Mouse (Mus musculus): Measurements from ENCODE around the gene Fli1.
A peak's percentile ranks its signal among the peaks of the same experiment; 100 is the strongest.

Fli1 gene

DNA sequence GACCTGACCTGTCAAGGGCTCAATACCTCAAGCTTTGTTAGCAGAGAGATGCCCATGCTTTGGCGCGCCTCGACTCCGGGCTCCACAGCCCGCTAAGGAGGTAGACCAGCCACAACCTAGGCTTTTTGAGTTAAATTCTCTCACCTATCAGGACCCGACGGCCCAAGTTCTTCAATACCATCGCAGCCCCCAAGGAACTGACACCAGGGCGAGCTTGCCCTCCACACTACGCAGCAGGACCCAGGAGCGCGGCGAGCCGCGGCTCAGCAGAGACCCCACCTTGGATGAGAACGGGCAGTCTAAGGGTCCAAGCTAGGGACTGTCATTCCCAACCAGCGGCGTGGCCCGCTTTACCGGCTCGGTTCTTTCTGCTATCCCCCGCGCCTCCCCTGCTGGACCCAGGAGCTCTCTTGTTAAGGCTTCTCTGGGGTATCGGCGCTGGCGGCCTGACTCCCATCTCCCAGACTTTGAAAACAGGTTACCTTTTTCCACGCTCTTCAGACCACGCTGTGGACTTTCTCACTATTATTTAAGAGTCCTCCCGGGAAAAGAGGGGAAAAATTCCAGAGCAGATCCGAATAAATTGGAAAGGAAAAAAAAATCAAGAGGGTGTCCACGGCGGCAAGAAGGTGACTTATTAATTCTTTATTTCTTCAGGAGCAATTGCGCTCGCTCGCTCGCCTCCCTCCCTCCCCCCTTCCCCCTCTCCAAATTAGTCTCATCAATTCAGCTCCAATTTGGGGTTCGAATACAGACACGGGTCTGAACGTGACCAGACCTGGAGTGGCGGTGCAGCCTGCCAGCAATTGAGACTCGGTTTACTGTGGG is at the start of gene Fli1:
TSS of gene Fli1 (minus strand) at position 650 of the 828 bp plus-strand sequence.
- peak; percentile 47 for DNase-seq

DNA sequence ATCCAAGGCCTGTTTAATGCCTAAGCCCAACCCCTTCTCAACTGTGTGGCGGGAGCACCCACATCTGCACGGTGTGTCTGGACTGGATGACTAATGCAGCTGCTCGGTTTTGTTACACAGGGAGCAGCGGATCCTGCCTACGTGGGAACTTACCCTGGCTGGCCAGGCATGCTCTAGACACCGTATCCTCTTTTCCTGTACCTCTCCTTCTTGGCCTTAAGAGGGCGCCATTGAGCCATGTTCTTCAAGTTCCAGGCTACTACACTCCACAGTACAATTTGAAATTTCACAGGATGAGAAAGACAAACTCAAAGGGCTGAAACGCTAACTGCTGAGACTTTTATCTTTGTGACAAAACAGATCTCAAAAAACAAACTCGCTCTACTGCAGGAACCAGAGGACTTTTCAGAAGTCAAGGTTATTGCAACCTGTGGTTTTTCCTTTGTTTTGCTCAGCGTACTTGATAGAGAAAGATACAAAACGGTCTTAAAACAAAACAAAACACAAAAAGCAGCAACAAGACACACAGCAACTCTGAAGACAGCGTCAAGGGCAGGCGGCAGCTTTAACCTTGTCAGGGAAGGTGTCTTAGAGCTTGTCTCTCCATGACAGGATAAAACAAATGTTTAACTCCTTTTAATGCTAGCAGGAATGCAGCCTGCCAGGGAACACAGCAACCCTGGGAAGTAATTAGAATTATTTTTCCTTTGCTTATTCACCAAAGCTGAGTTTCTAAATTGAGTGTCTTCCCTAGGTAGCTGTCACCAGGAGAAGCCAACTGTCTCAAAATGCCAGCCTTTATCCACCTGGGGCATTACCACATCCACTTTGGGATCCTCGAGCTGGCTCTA is 49.3 kb upstream of the Fli1 start:
- DNase-seq, result peak; percentile 80

DNA sequence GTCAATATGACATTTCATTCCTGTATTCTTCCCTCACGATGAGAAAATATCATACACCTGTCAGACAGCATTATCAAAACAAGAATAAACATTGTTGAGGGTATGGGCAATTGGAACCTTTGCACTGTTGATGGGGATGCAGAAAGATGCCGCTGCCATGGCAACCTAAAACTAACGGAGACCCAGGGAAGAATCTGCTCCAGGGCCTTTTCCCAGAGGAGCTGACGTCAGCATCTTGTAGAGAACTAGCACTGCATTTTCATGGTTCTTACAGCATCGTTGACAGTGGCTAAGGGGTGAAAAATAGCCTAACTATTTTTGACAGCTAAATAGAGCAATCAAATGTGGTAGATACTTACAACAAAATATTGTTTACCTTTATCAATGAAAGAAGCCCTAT is 47.9 kb upstream of the Fli1 start:
- DNase-seq, result no peak

DNA sequence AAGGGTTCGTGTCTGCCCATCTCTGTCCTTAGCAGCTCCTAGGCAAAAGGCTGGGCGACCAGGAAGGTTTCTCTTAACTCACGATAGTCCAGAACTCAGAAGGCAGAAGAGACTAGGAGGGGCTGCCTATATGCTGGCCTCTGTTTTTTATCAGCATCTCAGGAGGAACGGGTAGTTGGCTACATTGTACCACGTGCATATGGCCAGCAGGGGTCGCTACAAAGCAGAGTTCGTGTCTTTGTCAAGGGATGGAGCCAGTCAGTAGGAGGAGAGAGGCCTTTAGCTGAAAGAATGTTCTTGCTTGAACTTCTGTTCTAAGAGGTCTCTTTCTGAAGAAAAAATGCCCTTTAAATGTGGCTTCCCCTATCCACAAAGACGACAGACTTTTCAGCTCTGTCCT is 47.2 kb upstream of the Fli1 start:
- peak; percentile 92 for DNase-seq

- DNase-seq, result peak; percentile 54
Observed at GRCm38 (mm10) chr9:32585357-32585756, 42.7 kb upstream of the Fli1 start.

DNA sequence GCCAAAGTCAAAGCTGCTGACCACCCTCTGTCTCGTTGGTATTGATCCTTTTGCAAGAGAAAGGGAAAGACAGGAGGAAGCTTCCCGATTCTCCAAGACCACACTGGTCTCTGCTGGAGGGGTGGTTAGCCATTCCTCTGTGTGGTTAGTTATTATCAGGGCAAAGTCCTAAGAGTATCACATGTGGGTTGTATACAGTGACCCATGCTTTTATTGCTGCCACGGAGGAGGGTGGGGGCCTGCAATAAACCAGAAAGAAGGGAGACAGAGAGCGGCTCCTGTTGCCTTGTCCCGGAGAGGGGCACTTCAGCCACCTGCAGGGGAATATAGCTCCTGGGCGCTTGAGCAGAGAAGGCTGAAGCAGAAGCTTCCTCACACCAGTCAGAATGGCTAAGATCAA is 41.2 kb upstream of the Fli1 start:
- DNase-seq, result no peak

DNA sequence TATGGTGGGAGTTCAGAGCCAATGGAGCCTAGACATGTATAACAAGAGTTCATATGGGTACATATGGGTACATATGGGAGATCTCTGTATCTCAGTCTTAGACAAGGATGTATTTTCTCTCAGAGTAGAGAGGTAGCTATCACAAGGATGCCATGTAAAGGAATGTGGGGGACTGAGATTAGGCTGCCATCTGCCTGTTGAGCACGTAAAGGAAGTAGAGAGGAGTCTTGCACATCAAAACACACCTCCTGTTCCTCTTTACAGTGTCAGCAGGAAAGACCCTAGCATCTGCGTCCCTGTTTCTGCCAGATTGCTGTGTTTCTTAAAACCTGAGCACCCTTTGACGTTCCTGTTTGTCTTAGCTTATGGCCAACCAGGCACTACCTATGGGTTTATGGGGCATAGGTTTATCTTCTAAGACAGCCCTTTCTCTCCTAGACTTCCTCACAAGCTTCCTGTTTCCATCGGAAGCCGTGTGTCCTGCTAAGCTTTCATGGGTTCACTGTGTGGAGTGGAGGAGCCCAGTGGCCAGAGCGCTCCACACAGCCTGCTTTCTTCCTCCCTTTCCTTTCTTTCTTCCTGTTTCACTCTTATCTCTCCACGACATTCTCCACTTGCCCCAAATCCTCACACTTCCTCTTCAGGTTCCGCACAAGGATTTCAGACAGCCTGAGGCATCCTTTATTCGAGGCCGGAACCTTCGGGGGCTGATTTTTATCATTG is 39.4 kb upstream of the Fli1 start:
- DNase-seq, result peak; percentile 41

DNA sequence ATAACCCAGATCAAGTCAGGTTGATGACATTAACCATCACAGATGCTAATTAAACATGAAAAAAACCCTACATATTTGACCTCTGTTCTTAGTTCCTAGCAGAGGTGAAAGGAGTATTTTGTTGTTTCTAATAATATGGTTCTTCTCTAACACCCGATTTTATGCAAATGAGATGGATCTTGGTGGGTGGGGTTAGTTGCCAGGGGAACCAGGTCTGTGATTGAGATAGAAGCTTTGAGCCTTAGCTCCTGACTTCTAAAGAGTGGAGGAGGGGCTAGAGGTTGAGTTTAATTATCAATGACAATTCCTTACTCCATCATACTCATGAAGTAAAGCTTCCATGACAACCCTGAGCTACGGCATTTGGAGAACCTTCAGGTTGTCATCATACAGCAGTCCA is 35.8 kb upstream of the Fli1 start:
- no peak for DNase-seq

- no peak for DNase-seq
Observed at GRCm38 (mm10) chr9:32573638-32574037, 31.0 kb upstream of the Fli1 start.

DNA sequence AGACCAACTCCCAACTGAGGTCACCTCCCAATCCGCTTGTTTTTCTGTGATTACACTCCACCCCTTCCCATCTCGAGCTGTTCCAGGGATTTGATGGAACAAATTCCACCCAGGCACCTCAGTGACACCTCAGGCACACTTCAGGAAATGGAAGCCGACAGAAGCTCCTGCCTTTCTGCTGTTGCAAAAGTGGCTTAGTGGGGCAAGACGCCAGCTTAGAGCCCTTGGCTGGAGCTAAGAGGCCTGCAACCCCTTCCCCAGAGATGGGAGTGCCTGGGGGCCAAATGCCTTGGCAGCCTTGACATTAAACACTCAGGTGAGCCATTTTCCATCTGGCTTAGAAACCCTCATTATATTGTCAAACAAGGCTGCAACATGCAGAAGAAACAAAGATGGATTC is 29.0 kb upstream of the Fli1 start:
- no peak for DNase-seq

DNA sequence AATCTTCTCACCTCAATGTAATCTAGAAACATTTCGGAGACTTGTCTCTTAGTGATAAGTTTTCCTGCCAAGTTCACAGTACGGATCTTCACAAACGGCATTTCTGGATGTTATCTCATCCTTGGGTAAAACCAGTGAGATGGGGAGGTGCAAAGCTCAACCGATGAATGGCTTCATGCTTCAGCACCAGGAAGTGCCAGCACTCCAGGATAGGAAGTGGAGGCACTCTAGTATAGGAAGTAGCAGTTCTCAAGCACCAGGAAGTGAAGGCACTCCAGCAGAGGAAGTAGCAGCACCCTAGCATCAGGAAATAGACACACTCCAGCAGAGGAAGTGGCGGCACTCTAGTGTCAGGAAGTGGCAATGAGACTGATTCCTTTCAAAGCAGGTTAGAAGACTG is 27.9 kb upstream of the Fli1 start:
- DNase-seq, result peak; percentile 55

DNA sequence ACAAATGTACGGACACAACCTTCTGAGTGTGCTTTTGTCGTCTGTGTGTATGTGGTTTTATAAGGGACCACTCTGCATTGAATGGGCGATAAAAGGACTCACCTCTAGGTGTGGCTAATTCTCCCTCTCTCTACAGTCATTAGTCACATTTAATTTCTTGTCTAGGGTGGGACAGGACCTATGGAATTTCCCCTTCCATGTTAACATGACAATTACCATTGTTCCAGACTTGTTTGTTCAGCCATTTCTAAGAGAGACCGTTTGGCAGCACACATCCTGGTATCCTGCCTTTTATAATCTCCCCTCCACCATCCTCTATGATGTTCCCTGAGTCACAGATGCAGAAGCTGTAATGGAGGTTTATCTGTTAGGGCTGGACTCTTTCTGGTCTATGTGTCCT is 26.6 kb upstream of the Fli1 start:
- no peak for DNase-seq

- no peak for DNase-seq
Observed at GRCm38 (mm10) chr9:32567603-32568002, 24.9 kb upstream of the Fli1 start.

GRCm38 (mm10) chr9:32565309-32565708 is 22.6 kb upstream of the Fli1 start:
- DNase-seq, result no peak

DNA sequence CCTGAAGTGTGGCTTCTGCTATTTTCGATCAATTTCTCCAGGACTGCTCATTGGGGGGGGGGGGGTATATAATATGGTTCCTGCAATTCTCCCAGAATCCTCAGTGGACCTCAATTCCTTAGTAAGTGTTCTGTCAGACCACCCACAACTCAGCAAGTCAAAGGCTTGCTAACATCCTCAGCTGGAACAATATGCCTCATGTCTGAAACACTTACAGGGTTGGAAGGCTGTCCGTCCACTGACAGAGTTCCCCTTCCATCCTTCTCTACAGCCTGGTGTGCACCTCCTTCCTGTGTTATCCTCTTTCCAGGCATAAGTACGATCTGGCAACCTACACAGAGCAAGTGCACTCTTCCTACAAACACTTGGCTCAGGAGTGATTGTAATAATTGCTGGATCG is 20.2 kb upstream of the Fli1 start:
- DNase-seq, result no peak

DNA sequence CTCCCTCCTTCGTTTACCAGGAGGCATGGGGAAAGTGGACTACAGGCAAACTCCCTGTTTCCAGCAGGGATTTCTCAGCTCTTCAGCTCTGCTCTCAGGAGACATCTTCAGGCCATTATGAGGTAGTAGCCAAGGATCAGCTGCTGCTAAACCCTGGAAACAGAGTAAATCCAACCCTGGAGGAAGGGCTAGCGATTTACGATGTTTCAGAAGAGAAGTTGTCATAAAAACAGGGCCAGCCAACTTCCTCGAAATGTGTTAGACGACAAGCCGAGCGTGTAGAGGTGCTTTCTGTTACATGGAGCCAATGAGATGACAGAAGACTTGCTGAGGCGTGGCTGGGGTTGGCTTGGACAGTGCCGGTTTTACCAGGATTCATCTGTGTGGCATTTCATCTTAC is 19.7 kb upstream of the Fli1 start:
- DNase-seq, result no peak

DNA sequence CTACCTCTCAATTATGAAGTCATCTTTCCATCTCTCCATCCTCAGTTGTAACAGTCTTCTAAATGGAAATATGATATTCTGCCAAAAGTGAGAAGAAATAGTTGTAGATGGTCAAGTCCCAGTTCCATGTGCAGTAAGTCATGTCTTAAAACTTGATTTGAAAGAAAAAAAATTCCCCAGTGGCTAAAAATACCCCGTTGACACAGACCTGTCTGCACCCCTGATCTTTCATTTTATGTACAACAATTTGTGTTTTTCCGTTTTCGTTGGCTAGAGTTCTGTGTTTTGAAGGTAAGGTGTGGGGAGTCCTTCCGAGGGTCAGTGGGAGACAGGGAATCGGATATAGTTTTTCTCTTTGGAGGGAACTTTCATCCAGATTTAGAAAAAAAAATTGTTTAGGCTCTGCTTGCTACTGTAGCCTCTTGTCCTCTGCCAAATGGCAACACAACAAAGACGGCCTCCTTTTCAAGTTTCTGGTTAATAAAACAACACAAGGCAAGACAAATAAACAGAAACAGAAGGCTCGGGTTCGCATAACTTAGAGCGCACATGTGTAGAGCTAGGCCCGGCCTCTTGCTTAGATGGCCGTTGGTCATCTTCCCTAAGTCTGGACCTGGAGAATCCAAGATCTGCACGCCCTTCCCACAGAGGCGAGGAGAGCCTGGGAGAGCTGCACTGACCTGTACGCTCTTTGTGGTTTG is 18.7 kb upstream of the Fli1 start:
- no peak for DNase-seq

DNA sequence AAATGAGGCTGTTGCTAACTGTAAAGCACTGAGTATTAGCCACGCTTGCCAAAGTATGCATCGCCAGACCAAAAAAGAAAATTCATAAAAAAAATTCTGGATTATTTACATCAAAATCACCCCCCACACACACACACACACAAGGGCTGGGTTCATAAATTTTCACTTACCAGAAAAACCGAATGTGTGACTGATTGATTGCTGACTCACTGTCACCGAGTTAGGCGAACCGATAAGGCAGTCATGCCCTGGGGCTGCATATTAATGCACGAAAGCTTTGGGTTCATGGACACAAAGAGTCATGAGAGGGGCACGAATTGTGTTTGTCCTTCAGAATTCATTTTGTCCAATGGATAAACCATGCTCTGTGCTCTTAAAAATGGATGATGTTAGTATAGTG is 17.2 kb upstream of the Fli1 start:
- no peak for DNase-seq

- no peak for DNase-seq
Observed at GRCm38 (mm10) chr9:32559454-32559853, 16.8 kb upstream of the Fli1 start.

- no peak for DNase-seq
Observed at GRCm38 (mm10) chr9:32556313-32556712, 13.7 kb upstream of the Fli1 start.

- no peak for DNase-seq
Observed at GRCm38 (mm10) chr9:32555279-32555678, 12.6 kb upstream of the Fli1 start.

GRCm38 (mm10) chr9:32550541-32550940 is 7.9 kb upstream of the Fli1 start:
- no peak for DNase-seq

All from thymus, postnatal 25 days (tissue).